Mouse (Mus musculus) heart, embryonic 15.5 days (tissue): ENCODE data around the gene Gm49342. TPM values are rescaled to one million over a fixed set of nuclear protein-coding genes. Genes with fewer than 3 reads are reported as not detected.
"Not testable (repeated sequence)": the region's sequence is repeated elsewhere in the genome, so short reads cannot be mapped to it uniquely, and the experiment has no call there.

ENCODE experiments used
- ATAC-seq: fragments of 200-750 bp; cut with Nextera tagmentation; replicated peaks from 2 replicates; pipeline ENCODE4 v1.8.0; 2017; ENCODE audit warnings: low read depth, moderate TSS enrichment; ENCODE audit not compliant: insufficient number of reproducible peaks, insufficient read depth, low FRiP score
- H3K27ac ChIP-seq: fragments of 300-500 bp; sonication (generic); 2 replicates; pipeline ENCODE4 v1.5.1; 2015; ENCODE audit warnings: mild to moderate bottlenecking, inconsistent platforms
- H3K27me3 ChIP-seq: fragments of 300-500 bp; sonication (generic); 2 replicates; pipeline ENCODE4 v1.6.1; 2015; ENCODE audit warnings: inconsistent platforms
- H3K36me3 ChIP-seq: fragments of 300-500 bp; sonication (generic); 2 replicates; pipeline ENCODE4 v1.6.1; 2015; ENCODE audit warnings: mild to moderate bottlenecking, inconsistent platforms
- H3K4me1 ChIP-seq: fragments of 300-500 bp; sonication (generic); replicated peaks from 2 replicates; pipeline ENCODE4 v1.6.1; 2015; ENCODE audit warnings: inconsistent platforms
- H3K4me2 ChIP-seq: fragments of 300-500 bp; sonication (generic); 2 replicates; pipeline ENCODE4 v1.6.1; 2015; ENCODE audit warnings: inconsistent platforms, mild to moderate bottlenecking, moderate library complexity
- H3K4me3 ChIP-seq: fragments of 300-500 bp; sonication (generic); 2 replicates; pipeline ENCODE4 v1.5.1; 2015; ENCODE audit warnings: mild to moderate bottlenecking, inconsistent platforms
- H3K9ac ChIP-seq: fragments of 300-500 bp; sonication (generic); 2 replicates; pipeline ENCODE4 v1.6.1; 2015; ENCODE audit warnings: mild to moderate bottlenecking, inconsistent platforms
- H3K9me3 ChIP-seq: fragments of 300-500 bp; sonication (generic); replicated peaks from 2 replicates; pipeline ENCODE4 v1.6.1; 2016; ENCODE audit warnings: inconsistent platforms
- WGBS: fragments of 180-500 bp; shearing (Covaris S2); methylation state at CpG from one replicate; pipeline ENCODE4 v1.1.7; 2015; ENCODE audit warnings: mixed read lengths; 5-methylcytosine and 5-hydroxymethylcytosine counted together
- polyA plus RNA-seq: library from polyadenylated mRNA; unstranded; fragments of >200 nt; fragmentation: Nextera tagmentation; extraction: Ambion mirVana; gene quantifications from 2 replicates; pipeline ENCODE4 v1.2.1, GENCODE M21; 2015

The Gm49342 gene
- polyA plus RNA-seq, 1 experiment from 2014 or later: not detected

DNA sequence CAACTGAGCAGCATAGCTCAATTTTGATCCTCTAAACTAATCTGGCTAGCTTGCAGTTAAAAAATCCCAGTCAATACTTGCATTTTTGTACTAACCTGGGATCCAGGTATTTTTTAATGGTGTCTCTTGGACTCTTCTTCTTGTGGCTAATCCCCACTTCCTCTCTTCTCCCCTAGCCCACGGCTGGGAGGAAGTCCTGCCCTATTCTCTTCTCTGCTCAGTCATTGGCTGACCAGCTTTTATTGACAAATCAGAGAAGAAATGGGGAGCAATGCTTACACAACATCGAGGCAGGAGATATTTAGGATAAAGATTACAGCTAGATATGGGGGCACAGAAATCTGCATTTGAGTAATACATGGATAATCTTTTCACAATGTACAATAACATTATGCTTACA, 5.4 kb upstream of the Gm49342 start:
- no peak overlapping the region for H3K9ac ChIP-seq
- H3K36me3 ChIP-seq: no peaks in the 10 kb centered on the region
- no peak overlapping the region for H3K4me2 ChIP-seq
- no peak for ATAC-seq
- H3K27me3 ChIP-seq: no peaks in the 10 kb centered on the region
- H3K27ac ChIP-seq: no peak overlapping the region
- no peaks in the 10 kb centered on the region for H3K9me3 ChIP-seq
- H3K4me1 ChIP-seq: peaks cover 2% of the 10 kb centered on the region
- WGBS: 21% methylated on average over 2 of the region's 2 CpGs
- no peak overlapping the region for H3K4me3 ChIP-seq

DNA sequence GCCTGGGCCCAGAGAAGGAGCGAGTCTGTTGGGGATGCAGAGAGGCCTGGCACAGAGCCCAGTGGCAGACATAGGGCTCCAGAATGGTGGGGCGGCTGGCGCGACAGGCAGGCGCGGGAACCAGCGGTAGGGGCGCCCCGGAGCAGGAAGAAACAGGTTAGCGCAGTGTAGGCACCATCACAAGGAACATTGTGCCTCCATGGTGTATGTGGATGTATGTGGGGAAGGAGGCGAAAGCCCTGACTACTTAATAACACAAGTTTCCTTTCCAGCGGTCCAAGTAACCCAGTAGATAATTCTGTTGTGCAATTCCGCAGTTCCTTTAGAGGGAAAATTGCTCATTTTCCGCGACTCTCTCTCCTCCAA, 334 bp downstream of the Gm49342 start:
- H3K36me3 ChIP-seq, H3K27me3 ChIP-seq, H3K9me3 ChIP-seq: not testable (repeated sequence)
- WGBS: under 1% methylated on average over 15 of the region's 15 CpGs
- Histone ChIP-seq H3K4me2 (peak overlapping the region; percentile 60), H3K27ac (peak overlapping the region; percentile 93), H3K4me1 (peaks cover 10% of the 10 kb centered on the region), H3K4me3 (peak overlapping the region; percentile 61), H3K9ac (peak overlapping the region; percentile 45)
- ATAC-seq: peak; percentile 95

DNA sequence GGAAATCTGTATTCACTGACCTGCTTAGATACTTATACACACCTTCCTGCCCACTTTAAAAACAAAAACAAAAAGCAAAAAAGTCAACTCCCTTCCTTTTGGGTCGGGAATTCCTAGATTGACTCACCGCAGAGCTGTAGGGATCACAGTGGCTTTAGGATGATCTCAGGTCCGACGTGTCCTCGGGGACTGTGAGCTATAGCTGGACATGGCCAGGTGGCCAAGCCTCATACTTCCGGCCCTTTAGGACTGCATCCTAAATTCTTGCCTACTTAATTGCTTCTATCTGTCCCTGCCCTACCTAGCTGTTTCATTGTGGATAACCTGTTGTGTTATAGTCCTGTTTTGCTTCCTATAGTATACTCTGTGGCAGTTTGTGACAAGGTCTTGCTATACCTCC, 764 bp downstream of the Gm49342 start:
- H3K9me3 ChIP-seq, H3K27me3 ChIP-seq, H3K36me3 ChIP-seq, ATAC-seq: not testable (repeated sequence)
- 11% methylated on average over 6 of the region's 6 CpGs for WGBS
- peak overlapping the region; percentile 45 for H3K9ac ChIP-seq
- H3K4me1 ChIP-seq: peaks cover 10% of the 10 kb centered on the region
- H3K4me3 ChIP-seq: peak overlapping the region; percentile 61
- peak overlapping the region; percentile 93 for H3K27ac ChIP-seq
- H3K4me2 ChIP-seq: peak overlapping the region; percentile 60

DNA sequence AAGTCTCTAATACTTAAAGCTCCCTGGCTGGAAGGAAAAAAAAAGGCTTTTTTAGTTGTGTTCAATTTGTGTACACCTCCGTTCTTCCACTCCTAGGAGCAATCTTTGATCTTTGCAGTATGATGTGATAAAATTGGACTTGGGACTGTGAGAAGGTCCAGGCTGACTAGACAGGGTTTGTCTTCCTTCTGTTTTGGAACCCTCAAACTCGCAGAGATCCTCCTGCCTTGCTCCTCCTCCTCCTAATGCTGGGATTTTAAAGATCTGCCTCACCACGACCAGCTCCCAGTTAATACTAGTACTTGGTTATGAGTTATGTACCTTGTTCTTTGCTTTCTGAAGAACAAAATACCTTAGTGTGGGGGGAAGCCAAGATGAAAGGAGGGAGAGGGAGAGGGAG, 1.2 kb downstream of the Gm49342 start:
- not testable (repeated sequence) for H3K27me3 ChIP-seq, ATAC-seq, H3K9me3 ChIP-seq, H3K36me3 ChIP-seq
- H3K9ac ChIP-seq: peak overlapping the region; percentile 45
- H3K4me1 ChIP-seq: peaks cover 10% of the 10 kb centered on the region
- peak overlapping the region; percentile 61 for H3K4me3 ChIP-seq
- H3K27ac ChIP-seq: peak overlapping the region; percentile 93; the same call in 1 of the 2 replicates
- WGBS: 25% methylated on average over 3 of the region's 3 CpGs
- H3K4me2 ChIP-seq: peak overlapping the region; percentile 60

DNA sequence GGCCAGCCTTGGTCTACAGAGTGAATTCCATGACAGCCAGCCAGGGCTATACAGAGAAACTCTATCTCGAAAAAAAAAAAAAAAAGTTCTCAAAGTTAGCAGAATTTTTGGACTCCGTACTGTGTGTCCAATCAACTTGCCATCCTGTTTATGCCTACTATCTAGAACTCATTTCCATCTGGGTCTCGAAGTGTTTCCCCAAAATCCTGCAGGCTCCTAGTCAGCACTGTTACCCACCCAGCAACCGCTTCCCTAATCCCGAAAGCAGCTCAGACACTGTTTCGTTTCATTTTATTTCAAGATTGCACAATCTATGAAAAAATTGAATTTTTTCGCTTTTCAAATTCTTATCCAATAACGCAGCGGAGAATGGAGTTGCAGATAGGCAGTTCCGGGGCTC, 11.2 kb downstream of the Gm49342 start:
- Histone ChIP-seq H3K27ac (no peak overlapping the region), H3K27me3 (no peaks in the 10 kb centered on the region), H3K4me2 (peak overlapping the region; percentile 59; the same call in 1 of the 2 replicates), H3K4me1 (peaks cover 3% of the 10 kb centered on the region; the same call in 1 of the 2 replicates), H3K4me3 (no peak overlapping the region), H3K9me3 (no peaks in the 10 kb centered on the region), H3K36me3 (peaks cover 9% of the 10 kb centered on the region), H3K9ac (no peak overlapping the region)
- ATAC-seq: no peak
- 83% methylated on average over 10 of the region's 10 CpGs for WGBS

DNA sequence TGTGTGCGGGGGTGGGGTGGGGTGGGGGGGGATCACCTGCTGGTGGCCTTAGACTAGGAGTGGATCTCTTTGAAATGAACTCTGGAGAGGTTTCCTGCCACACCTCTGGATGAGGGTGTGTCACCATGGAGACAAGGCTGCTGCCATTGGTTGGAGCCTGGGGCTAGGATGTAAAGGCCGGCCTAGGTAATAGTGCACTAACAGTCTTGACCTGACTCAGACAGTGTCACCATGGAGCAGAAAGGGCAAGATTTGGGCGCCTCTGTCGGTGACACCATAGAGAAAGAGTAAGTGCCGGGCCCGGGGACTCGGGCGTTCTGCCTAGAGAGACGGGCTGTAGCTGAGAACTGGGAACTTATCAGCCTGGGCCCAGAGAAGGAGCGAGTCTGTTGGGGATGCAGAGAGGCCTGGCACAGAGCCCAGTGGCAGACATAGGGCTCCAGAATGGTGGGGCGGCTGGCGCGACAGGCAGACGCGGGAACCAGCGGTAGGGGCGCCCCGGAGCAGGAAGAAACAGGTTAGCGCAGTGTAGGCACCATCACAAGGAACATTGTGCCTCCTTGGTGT, 11.7 kb downstream of the Gm49342 start, which contains the start of gene Pnp2:
Gene Pnp2, plus strand, starts transcription at position 51 of the 567 bp plus-strand sequence.
- WGBS: 5% methylated on average over 19 of the region's 19 CpGs
- peak; percentile 81 for ATAC-seq
- not testable (repeated sequence) for H3K9me3 ChIP-seq, H3K9ac ChIP-seq, H3K27me3 ChIP-seq, H3K36me3 ChIP-seq, H3K4me1 ChIP-seq, H3K27ac ChIP-seq
- peak within 1 kb of the TSS; percentile 59 for H3K4me2 ChIP-seq
- peak within 1 kb of the TSS; percentile 35 for H3K4me3 ChIP-seq

DNA sequence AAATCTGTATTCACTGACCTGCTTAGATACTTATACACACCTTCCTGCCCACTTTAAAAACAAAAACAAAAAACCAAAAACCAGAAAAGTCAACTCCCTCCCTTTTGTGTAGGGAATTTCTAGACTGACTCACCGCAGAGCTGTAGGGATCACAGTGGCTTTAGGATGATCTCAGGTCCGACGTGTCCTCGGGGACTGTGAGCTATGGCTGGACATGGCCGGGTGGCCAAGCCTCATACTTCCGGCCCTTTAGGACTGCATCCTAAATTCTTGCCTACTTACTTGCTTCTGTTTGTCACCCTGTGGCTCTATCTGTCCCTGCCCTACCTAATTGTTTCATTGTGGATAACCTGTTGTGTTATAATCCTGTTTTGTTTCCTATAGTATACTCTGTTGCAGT, 12.4 kb downstream of the Gm49342 start:
- ATAC-seq, H3K4me1 ChIP-seq, H3K9ac ChIP-seq, H3K27ac ChIP-seq, H3K4me3 ChIP-seq, H3K27me3 ChIP-seq, H3K36me3 ChIP-seq, H3K9me3 ChIP-seq: not testable (repeated sequence)
- H3K4me2 ChIP-seq: peak overlapping the region; percentile 59
- WGBS: 84% methylated on average over 6 of the region's 6 CpGs

DNA sequence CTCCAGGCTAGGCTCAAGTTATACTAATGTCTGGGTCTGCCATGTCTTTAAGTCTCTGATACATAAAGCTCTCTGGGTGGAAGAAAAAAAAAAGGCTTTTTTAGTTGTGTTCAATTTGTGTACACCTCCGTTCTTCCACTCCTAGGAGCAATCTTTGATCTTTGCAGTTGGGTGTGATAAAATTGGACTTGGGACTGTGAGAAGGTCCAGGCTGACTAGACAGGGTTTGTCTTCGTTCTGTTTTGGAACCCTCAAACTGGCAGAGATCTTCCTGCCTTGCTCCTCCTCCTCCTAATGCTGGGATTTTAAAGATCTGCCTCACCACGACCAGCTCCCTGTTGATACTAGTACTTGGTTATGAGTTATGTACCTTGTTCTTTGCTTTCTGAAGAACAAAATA, 12.8 kb downstream of the Gm49342 start:
- not testable (repeated sequence) for H3K9ac ChIP-seq, H3K4me1 ChIP-seq, H3K9me3 ChIP-seq, ATAC-seq, H3K27ac ChIP-seq, H3K4me2 ChIP-seq, H3K27me3 ChIP-seq, H3K4me3 ChIP-seq, H3K36me3 ChIP-seq
- WGBS: 68% methylated on average over 3 of the region's 3 CpGs

DNA sequence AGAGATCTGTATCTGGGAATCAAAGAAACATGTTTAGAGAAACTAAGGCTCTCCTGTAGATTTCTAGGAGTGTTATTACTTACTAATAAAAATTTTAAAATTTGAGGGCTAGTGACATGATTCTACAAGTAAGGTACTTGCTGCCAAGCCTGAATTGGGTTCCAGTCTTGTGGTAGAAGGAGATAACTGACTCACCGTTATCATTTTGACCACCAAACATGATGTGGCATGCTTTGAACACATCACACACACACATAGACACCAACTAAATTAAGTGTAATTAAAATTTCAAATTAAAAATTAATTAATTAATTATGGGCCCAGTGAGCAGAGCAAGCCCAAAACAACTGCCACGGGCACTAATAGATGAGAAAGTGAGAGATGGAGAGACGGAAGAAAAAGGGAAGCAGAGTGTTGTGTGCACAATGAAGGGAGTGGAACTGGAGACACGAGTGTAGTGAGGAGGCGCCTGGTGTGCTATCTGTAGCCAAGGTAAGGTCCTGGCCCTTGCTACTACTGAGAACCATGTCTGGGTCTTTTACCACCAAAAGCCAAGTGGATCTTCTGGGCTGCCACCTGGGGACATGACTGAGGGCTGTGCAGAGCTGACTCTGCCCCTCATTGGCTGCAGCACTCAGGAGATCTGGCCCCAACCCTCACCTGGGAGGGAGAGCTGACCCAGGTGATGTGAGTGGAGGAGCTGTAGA, 14.1 kb downstream of the Gm49342 start:
- H3K27ac ChIP-seq, H3K4me1 ChIP-seq, H3K27me3 ChIP-seq, H3K9me3 ChIP-seq, H3K36me3 ChIP-seq, ATAC-seq, H3K9ac ChIP-seq, H3K4me3 ChIP-seq, H3K4me2 ChIP-seq: not testable (repeated sequence)
- 87% methylated on average over 5 of the region's 5 CpGs for WGBS

DNA sequence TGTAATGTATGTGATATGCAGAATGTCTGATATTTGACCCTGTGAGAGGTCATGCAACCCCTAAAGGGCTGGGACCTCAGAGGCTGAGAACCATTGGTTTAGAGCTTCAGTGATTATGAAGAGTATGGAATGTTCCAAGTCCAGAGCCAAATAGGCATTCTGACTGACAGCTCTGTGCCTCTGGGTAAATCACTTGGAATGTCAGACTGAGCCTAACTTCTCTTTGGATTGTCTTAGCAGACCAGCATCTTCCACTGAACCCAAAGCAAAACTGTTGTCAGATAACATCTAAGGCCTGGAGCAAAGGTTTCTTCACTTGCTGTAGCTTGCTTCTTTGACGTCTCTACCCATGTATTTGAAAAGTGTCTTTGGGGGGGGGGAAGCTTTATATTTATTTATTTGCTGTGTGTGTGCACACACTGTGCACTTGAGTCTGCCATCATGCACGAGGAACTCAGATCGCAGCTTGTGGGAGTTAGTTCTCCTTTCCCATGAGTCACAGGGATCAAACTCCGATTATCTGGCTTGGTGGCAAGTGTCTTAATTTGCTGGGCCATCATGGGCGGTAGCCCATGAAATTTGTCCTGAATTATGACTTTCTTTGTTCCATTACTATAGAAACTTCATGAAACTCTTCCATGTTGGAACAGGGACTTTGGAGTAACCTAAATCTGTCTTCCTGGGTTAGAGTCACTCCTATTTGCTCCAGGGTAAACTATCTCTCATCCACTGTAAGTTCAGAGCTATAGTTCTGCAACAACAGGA, 24.1 kb downstream of the Gm49342 start:
- Histone ChIP-seq H3K4me3 (no peak overlapping the region), H3K27ac (no peak overlapping the region), H3K27me3 (no peaks in the 10 kb centered on the region), H3K36me3 (no peaks in the 10 kb centered on the region), H3K4me2 (no peak overlapping the region), H3K9me3 (no peaks in the 10 kb centered on the region), H3K4me1 (peaks cover 4% of the 10 kb centered on the region), H3K9ac (no peak overlapping the region)
- WGBS: 84% methylated on average over 5 of the region's 5 CpGs
- no peak for ATAC-seq

DNA sequence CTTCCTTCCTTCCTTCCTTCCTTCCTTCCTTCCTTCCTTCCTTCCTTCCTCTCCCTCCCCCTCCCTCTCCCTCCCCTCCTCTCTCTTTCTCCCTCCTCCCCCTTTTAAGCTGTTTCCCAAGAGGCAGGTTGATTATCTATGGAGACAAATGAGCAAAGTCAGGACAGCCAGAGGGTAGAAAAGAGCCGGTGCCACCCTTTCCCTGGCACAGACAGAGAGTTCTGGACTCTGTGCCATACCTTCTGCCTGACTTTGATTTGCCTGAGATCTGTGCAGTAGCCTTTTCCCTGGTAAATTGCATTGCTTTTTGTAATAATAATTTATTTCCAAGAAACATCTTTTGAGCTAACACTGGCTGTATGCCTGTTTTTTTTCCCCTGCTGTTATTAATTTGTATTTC, 24.7 kb downstream of the Gm49342 start:
- Histone ChIP-seq H3K4me3 (no peak overlapping the region), H3K36me3 (no peaks in the 10 kb centered on the region), H3K27ac (no peak overlapping the region; the same call in 1 of the 2 replicates), H3K4me2 (no peak overlapping the region), H3K4me1 (peaks cover 4% of the 10 kb centered on the region), H3K9ac (no peak overlapping the region), H3K27me3 (no peaks in the 10 kb centered on the region), H3K9me3 (no peaks in the 10 kb centered on the region)
- ATAC-seq: no peak
- 25% methylated on average over 1 of the region's 1 CpGs for WGBS
